Mouse (Mus musculus) forebrain, embryonic 12.5 days (tissue): ENCODE data around the gene Iqsec2. TPM values are rescaled to one million over a fixed set of nuclear protein-coding genes. Genes with fewer than 3 reads are reported as not detected.

Experiments
- ATAC-seq: fragments of 200-750 bp; cut with Nextera tagmentation; 2 replicates; pipeline ENCODE4 v1.8.0; 2017; ENCODE audit warnings: moderate TSS enrichment; ENCODE audit not compliant: low FRiP score
- H3K27ac ChIP-seq: fragments of 300-500 bp; sonication (generic); 2 replicates; pipeline ENCODE4 v1.5.1; 2016; ENCODE audit warnings: mild to moderate bottlenecking
- H3K27me3 ChIP-seq: fragments of 300-500 bp; sonication (generic); 2 replicates; pipeline ENCODE4 v1.6.1; 2016; ENCODE audit warnings: mild to moderate bottlenecking
- H3K36me3 ChIP-seq: fragments of 300-500 bp; sonication (generic); replicated peaks from 2 replicates; pipeline ENCODE4 v1.6.1; 2016; ENCODE audit warnings: mild to moderate bottlenecking
- H3K4me1 ChIP-seq: fragments of 300-500 bp; sonication (generic); 2 replicates; pipeline ENCODE4 v1.6.1; 2016
- H3K4me2 ChIP-seq: fragments of 300-500 bp; sonication (generic); 2 replicates; pipeline ENCODE4 v1.6.1; 2016; ENCODE audit warnings: mild to moderate bottlenecking, moderate library complexity
- H3K4me3 ChIP-seq: fragments of 300-500 bp; sonication (generic); replicated peaks from 2 replicates; pipeline ENCODE4 v1.5.1; 2016; ENCODE audit warnings: mild to moderate bottlenecking
- H3K9ac ChIP-seq: fragments of 300-500 bp; sonication (generic); 2 replicates; pipeline ENCODE4 v1.6.1; 2016; ENCODE audit warnings: mild to moderate bottlenecking
- H3K9me3 ChIP-seq: fragments of 300-500 bp; sonication (generic); 2 replicates; pipeline ENCODE4 v1.6.1; 2016
- WGBS: fragments of 180-500 bp; shearing (Covaris S2); methylation state at CpG from one replicate; pipeline ENCODE4 v1.1.7; 2016; 5-methylcytosine and 5-hydroxymethylcytosine counted together
- polyA plus RNA-seq: library from polyadenylated mRNA; unstranded; fragments of >200 nt; fragmentation: Nextera tagmentation; extraction: Ambion mirVana; gene quantifications from 2 replicates; pipeline ENCODE4 v1.2.1, GENCODE M21; 2016

The Iqsec2 gene
- 2.8 and 3.0 TPM in 2 replicates for polyA plus RNA-seq

- H3K27me3 ChIP-seq, result peaks cover 83% of the 10 kb centered on the region
- H3K4me2 ChIP-seq, result peak within 1 kb of the TSS; percentile 77
- WGBS, result 5% methylated on average over 35 of the region's 78 CpGs
- ATAC-seq, result peak; percentile 75
- H3K9me3 ChIP-seq, result no peaks in the 10 kb centered on the region
- H3K36me3 ChIP-seq, result no peaks in the 10 kb centered on the region
- 0 out of 2 replicates have a peak, but pooled peaks cover 2% of the 10 kb centered on the region for H3K4me1 ChIP-seq
- H3K9ac ChIP-seq, result peak within 1 kb of the TSS; percentile 65
- peak within 1 kb of the TSS; percentile 66 for H3K4me3 ChIP-seq
- H3K27ac ChIP-seq, result 0 out of 2 replicates have a peak within 1 kb of the TSS, but pooled peaks have one; percentile 19
These were observed at the start of gene Iqsec2 for GRCm38 (mm10) chrX:152143941-152144741. Iqsec2 (plus strand) TSS chrX:152144268.

GRCm38 (mm10) chrX:152097572-152097971 is 46.5 kb upstream of the Iqsec2 start:
- H3K9me3 ChIP-seq, result no peaks in the 10 kb centered on the region
- H3K36me3 ChIP-seq, result no peaks in the 10 kb centered on the region
- no peak for ATAC-seq
- H3K4me2 ChIP-seq, result no peak overlapping the region
- WGBS, result 41% methylated on average over 1 of the region's 1 CpGs
- no peak overlapping the region for H3K9ac ChIP-seq
- H3K4me3 ChIP-seq, result no peak overlapping the region
- H3K27me3 ChIP-seq, result peaks cover 61% of the 10 kb centered on the region
- H3K27ac ChIP-seq, result no peak overlapping the region
- no peaks in the 10 kb centered on the region for H3K4me1 ChIP-seq

GRCm38 (mm10) chrX:152121687-152122086 is 22.4 kb upstream of the Iqsec2 start:
- Histone ChIP-seq H3K4me3 (no peak overlapping the region), H3K27me3 (peaks cover 58% of the 10 kb centered on the region)
- 65% methylated on average over 1 of the region's 1 CpGs for WGBS

GRCm38 (mm10) chrX:152130777-152131176 is 13.3 kb upstream of the Iqsec2 start:
- 68% methylated on average over 3 of the region's 3 CpGs for WGBS
- H3K27me3 ChIP-seq, result peaks cover 67% of the 10 kb centered on the region
- no peaks in the 10 kb centered on the region for H3K36me3 ChIP-seq

More at GRCm38 (mm10) chrX:152121687-152122086, 22.4 kb upstream of the Iqsec2 start:
- H3K36me3 ChIP-seq, result no peaks in the 10 kb centered on the region
- H3K27ac ChIP-seq, result no peak overlapping the region
- no peak overlapping the region for H3K9ac ChIP-seq
- no peaks in the 10 kb centered on the region for H3K9me3 ChIP-seq
- ATAC-seq, result no peak
- no peaks in the 10 kb centered on the region for H3K4me1 ChIP-seq
- no peak overlapping the region for H3K4me2 ChIP-seq

GRCm38 (mm10) chrX:152132029-152132428 is 12.0 kb upstream of the Iqsec2 start:
- Histone ChIP-seq H3K27ac (no peak overlapping the region), H3K36me3 (no peaks in the 10 kb centered on the region), H3K4me2 (no peak overlapping the region), H3K4me3 (no peak overlapping the region), H3K27me3 (peaks cover 68% of the 10 kb centered on the region), H3K9me3 (no peaks in the 10 kb centered on the region), H3K4me1 (no peaks in the 10 kb centered on the region), H3K9ac (no peak overlapping the region)
- 87% methylated on average over 2 of the region's 2 CpGs for WGBS
- ATAC-seq, result no peak

More at GRCm38 (mm10) chrX:152130777-152131176, 13.3 kb upstream of the Iqsec2 start:
- no peak overlapping the region for H3K4me3 ChIP-seq
- no peaks in the 10 kb centered on the region for H3K9me3 ChIP-seq
- H3K4me2 ChIP-seq, result no peak overlapping the region
- H3K9ac ChIP-seq, result no peak overlapping the region
- H3K27ac ChIP-seq, result no peak overlapping the region
- ATAC-seq, result no peak
- no peaks in the 10 kb centered on the region for H3K4me1 ChIP-seq

- peaks cover 73% of the 10 kb centered on the region for H3K27me3 ChIP-seq
- H3K9ac ChIP-seq, result no peak overlapping the region
- ATAC-seq, result no peak
- H3K36me3 ChIP-seq, result no peaks in the 10 kb centered on the region
- no peaks in the 10 kb centered on the region for H3K9me3 ChIP-seq
- no peaks in the 10 kb centered on the region for H3K4me1 ChIP-seq
- no peak overlapping the region for H3K4me2 ChIP-seq
- no peak overlapping the region for H3K4me3 ChIP-seq
- 76% methylated on average over 2 of the region's 2 CpGs for WGBS
- no peak overlapping the region for H3K27ac ChIP-seq
These were observed 8.9 kb upstream of the Iqsec2 start for GRCm38 (mm10) chrX:152135195-152135594.

- Histone ChIP-seq H3K4me2 (peak overlapping the region; percentile 77), H3K4me1 (0 out of 2 replicates have a peak, but pooled peaks cover 2% of the 10 kb centered on the region), H3K4me3 (peak overlapping the region; percentile 66), H3K9ac (peak overlapping the region; percentile 65), H3K27ac (no peak overlapping the region), H3K9me3 (no peaks in the 10 kb centered on the region), H3K36me3 (no peaks in the 10 kb centered on the region), H3K27me3 (peaks cover 84% of the 10 kb centered on the region)
- ATAC-seq, result peak; percentile 59
- WGBS, result 16% methylated on average over 39 of the region's 42 CpGs
These were observed 710 bp downstream of the Iqsec2 start for GRCm38 (mm10) chrX:152144742-152145214.

GRCm38 (mm10) chrX:152146150-152146549 is 2.1 kb downstream of the Iqsec2 start:
- Histone ChIP-seq H3K27me3 (peaks cover 89% of the 10 kb centered on the region), H3K4me1 (0 out of 2 replicates have a peak, but pooled peaks cover 2% of the 10 kb centered on the region), H3K9ac (no peak overlapping the region), H3K27ac (no peak overlapping the region), H3K4me2 (peak overlapping the region; percentile 21; the same call in 1 of the 2 replicates), H3K36me3 (no peaks in the 10 kb centered on the region), H3K9me3 (no peaks in the 10 kb centered on the region), H3K4me3 (no peak overlapping the region)
- WGBS, result 50% methylated on average over 1 of the region's 1 CpGs
- ATAC-seq, result no peak

- no peak for ATAC-seq
- WGBS, result 77% methylated on average over 2 of the region's 2 CpGs
- peaks cover 94% of the 10 kb centered on the region for H3K27me3 ChIP-seq
- H3K9ac ChIP-seq, result no peak overlapping the region
- H3K4me1 ChIP-seq, result 0 out of 2 replicates have a peak, but pooled peaks cover 2% of the 10 kb centered on the region
- no peaks in the 10 kb centered on the region for H3K36me3 ChIP-seq
- no peak overlapping the region for H3K4me2 ChIP-seq
- H3K27ac ChIP-seq, result no peak overlapping the region
- no peak overlapping the region for H3K4me3 ChIP-seq
- H3K9me3 ChIP-seq, result no peaks in the 10 kb centered on the region
These were observed 2.6 kb downstream of the Iqsec2 start for GRCm38 (mm10) chrX:152146691-152147090.

- 44% methylated on average over 5 of the region's 5 CpGs for WGBS
- peak; percentile 76 for ATAC-seq
- no peak overlapping the region for H3K4me3 ChIP-seq
- H3K9ac ChIP-seq, result no peak overlapping the region
- peaks cover 86% of the 10 kb centered on the region for H3K27me3 ChIP-seq
- no peak overlapping the region for H3K27ac ChIP-seq
- no peaks in the 10 kb centered on the region for H3K9me3 ChIP-seq
- no peaks in the 10 kb centered on the region for H3K36me3 ChIP-seq
- no peak overlapping the region for H3K4me2 ChIP-seq
- 0 out of 2 replicates have a peak, but pooled peaks cover 2% of the 10 kb centered on the region for H3K4me1 ChIP-seq
These were observed 3.5 kb downstream of the Iqsec2 start for GRCm38 (mm10) chrX:152147451-152148116.

GRCm38 (mm10) chrX:152148706-152149105 is 4.6 kb downstream of the Iqsec2 start:
- Histone ChIP-seq H3K4me3 (no peak overlapping the region), H3K4me2 (no peak overlapping the region), H3K9ac (no peak overlapping the region), H3K9me3 (no peaks in the 10 kb centered on the region), H3K4me1 (0 out of 2 replicates have a peak, but pooled peaks cover 2% of the 10 kb centered on the region), H3K27ac (no peak overlapping the region), H3K36me3 (no peaks in the 10 kb centered on the region), H3K27me3 (peaks cover 82% of the 10 kb centered on the region)
- no peak for ATAC-seq
- WGBS, result 79% methylated on average over 5 of the region's 5 CpGs

GRCm38 (mm10) chrX:152151709-152152108 is 7.6 kb downstream of the Iqsec2 start:
- no peaks in the 10 kb centered on the region for H3K9me3 ChIP-seq
- 9% methylated on average over 6 of the region's 6 CpGs for WGBS
- no peaks in the 10 kb centered on the region for H3K4me1 ChIP-seq
- H3K4me3 ChIP-seq, result no peak overlapping the region
- H3K27ac ChIP-seq, result no peak overlapping the region
- H3K27me3 ChIP-seq, result peaks cover 57% of the 10 kb centered on the region
- no peaks in the 10 kb centered on the region for H3K36me3 ChIP-seq
- H3K9ac ChIP-seq, result no peak overlapping the region
- no peak overlapping the region for H3K4me2 ChIP-seq
- ATAC-seq, result 0 out of 2 replicates have a peak, but pooled peaks have one; percentile 53
